Mouse (Mus musculus) spleen, embryonic (tissue): ENCODE results near the gene Prn.

Experiments used
- CTCF ChIA-PET: fragments of 350-600 bp; sonication (Branson Sonifier 250); formaldehyde crosslinking; loops from one replicate; lab custom pipeline; 2022; lab: Charles Lee

Prn gene

DNA sequence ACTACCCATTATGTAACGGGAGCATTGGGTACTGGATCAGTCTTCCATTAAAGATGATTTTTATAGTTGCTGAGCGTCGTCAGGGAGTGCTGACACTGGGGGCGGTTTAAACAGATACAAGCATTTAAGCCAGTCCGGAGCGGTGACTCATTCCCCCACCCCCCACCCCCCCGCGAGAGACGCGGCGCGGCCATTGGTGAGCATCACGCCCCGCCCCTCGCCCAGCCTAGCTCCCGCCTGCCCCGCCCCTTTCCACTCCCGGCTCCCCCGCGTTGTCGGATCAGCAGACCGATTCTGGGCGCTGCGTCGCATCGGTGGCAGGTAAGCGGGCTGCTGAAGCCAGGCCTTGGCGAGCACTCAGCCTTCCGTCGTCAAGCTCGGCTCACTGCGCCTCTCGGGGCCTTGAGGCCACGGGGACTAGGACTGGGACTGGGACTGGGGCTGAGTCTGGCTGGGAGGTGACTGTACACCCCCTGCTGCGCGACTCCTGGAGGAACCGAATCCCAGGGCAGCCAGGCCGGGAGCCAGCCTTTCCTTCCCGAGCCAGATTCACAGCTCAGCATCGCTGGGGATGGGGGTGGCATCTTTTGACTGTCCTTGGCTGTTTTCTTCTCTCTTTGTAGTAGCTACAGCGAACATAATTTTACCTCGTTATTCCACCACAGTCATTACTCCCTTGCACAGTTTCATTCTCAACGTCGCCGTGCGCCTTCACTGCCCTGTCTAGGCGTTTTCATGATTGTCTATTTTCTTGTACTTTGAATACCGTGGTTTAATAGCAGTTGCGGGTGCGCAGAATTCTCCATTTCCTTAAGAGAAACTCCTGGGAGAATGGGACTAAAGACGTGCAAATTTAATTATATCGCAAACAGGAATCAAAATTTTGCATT is at the start of gene Prn, which contains the start of gene Prnp:
Gene Prn, plus strand, starts transcription at position 275 of the 890 bp plus-strand sequence.
Gene Prnp, plus strand, starts transcription at position 246 of the 890 bp plus-strand sequence.
- CTCF ChIA-PET, result no interaction called here

GRCm38 (mm10) chr2:131862617-131863275 is 47.0 kb upstream of the Prn start:
- CTCF ChIA-PET, result no interaction called here

DNA sequence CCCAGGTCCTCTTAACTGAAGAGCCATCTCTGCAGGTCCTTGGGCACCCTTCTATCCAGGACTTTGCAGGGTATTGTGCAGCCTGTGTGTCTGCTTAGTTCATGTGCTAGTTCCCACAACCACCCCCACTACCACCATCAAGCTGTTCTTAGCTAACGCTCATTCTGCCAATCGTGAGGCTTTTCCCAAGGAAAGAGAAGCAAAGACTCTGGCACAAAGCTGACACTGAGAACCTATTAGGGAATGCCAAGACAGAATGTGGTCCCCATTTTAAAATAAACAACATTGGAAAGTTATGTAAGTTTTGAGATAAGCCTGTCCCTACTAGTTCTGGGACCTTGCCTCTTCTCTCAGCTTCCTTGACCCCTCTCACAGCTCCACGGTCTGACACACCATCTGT is 46.3 kb upstream of the Prn start:
- CTCF ChIA-PET, result no interaction called here

- CTCF ChIA-PET, result interaction anchor here (0.6 to 0.7 kb wide), 2 partner anchors 20 to 29 kb away, joined by 3 read pairs; no protein-coding TSS in a partner anchor
Measured at GRCm38 (mm10) chr2:131864262-131864796, 45.4 kb upstream of the Prn start.

GRCm38 (mm10) chr2:131866676-131867075 is 43.1 kb upstream of the Prn start:
- CTCF ChIA-PET, result no interaction called here

- CTCF ChIA-PET, result no interaction called here
Measured at GRCm38 (mm10) chr2:131868983-131869382, 40.8 kb upstream of the Prn start.

GRCm38 (mm10) chr2:131873376-131873775 is 36.4 kb upstream of the Prn start:
- CTCF ChIA-PET, result no interaction called here

DNA sequence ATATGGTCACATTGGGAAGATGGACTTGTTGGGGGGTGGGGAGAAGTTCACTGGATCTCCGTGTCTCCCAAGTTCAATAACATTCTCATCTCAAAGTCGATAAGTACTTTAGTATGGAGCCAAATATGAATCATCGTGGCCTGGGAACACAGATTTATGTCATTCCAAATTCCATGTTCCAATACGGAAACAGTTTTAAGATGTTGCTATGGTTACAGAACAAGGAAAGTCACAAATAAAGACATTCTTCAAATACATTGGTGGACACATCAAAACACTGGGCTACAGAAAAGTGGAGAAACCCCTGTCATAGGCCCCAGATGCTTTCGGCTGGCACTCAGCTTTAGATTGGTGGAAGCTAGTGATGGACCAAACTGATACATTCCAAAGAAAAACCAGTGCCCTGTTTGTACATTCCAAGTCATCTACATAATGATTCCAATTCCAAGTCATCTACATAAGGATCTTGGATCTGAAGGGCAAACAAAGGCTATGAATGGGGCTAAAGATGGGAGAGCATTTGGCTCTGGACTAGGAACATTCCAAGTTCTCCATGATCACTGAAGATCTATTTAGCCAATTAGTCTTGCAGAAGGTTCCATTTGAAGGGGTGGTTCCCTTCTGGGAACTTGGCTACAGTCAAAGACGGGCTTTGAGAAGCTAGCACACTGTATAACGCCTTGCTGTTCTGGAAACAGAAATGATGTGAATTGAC is 33.0 kb upstream of the Prn start:
- CTCF ChIA-PET, result no interaction called here

GRCm38 (mm10) chr2:131881766-131882165 is 28.0 kb upstream of the Prn start:
- CTCF ChIA-PET, result no interaction called here

- CTCF ChIA-PET, result no interaction called here
Measured at GRCm38 (mm10) chr2:131883136-131883535, 26.6 kb upstream of the Prn start.

GRCm38 (mm10) chr2:131886503-131887160 is 23.1 kb upstream of the Prn start:
- CTCF ChIA-PET, result no interaction called here

DNA sequence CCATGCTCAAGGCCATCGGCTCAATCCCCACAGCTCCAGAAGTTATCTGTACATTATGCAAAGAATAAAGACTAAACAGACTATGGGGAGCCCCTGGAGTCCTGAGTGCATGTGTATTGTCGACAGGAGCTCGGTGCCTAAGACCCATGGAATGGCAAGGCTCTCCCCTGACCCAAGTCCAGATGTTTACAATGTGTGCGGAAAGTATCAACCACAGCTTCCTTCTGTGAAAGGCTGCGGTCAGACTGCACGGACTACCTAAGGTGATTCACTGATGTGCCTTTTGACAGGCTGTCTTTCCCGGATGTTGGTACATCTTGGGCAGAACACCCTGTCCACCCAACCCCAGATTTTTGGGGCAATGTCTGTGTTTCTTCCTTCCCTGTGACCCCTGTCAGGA is 21.5 kb upstream of the Prn start:
- CTCF ChIA-PET, result no interaction called here

- CTCF ChIA-PET, result no interaction called here
Measured at GRCm38 (mm10) chr2:131892534-131892933, 17.2 kb upstream of the Prn start.

DNA sequence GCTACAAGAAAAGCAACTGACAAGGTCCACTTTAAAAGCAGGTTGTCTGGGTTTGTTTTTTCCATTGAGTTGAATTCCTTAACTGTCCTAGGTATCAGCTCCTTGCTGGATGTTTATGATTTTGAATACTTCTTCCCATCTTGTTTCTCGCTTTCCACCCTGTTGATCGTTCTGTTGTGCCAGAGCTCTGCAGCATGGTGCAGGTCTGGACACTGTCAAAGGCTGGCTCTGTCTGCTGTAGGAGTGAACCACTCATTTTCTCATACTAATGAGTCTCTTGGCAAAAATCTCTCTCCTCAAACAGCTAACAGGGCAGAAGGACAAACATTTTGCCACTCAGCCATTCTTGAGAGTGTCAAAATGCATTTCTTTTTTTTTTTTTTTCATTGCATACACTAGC is 14.7 kb upstream of the Prn start:
- CTCF ChIA-PET, result no interaction called here

- CTCF ChIA-PET, result interaction anchor here (0.7 kb wide), 1 partner anchor 257 kb away, joined by 3 read pairs; no protein-coding TSS in a partner anchor
Measured at GRCm38 (mm10) chr2:131896011-131896410, 13.7 kb upstream of the Prn start.

- CTCF ChIA-PET, result interaction anchor here (0.7 kb wide), 1 partner anchor 19 kb away, joined by 8 read pairs; no protein-coding TSS in a partner anchor
Measured at GRCm38 (mm10) chr2:131897336-131898109, 12.2 kb upstream of the Prn start.

DNA sequence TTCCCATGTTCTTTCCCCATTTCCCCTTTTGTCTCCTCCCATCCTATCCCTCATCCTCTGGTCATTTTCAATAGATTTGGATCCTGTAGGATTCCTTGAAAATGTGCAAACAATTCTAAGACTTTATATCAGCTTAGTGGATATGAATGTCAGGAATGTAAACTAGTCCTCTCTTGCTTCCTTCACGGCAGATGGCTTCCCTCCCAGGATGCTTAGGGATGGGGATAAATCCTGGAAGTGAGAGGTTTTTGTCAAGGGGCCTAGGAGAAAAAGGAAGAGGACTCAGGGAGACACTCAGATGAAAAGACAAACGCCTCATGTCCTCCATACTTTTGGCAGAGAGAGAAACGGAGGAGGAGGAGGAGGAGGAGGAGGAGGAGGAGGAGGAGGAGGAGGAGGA is 7.3 kb upstream of the Prn start:
- CTCF ChIA-PET, result interaction anchor here (0.7 kb wide), 1 partner anchor 353 kb away, joined by 10 read pairs; no protein-coding TSS in a partner anchor

DNA sequence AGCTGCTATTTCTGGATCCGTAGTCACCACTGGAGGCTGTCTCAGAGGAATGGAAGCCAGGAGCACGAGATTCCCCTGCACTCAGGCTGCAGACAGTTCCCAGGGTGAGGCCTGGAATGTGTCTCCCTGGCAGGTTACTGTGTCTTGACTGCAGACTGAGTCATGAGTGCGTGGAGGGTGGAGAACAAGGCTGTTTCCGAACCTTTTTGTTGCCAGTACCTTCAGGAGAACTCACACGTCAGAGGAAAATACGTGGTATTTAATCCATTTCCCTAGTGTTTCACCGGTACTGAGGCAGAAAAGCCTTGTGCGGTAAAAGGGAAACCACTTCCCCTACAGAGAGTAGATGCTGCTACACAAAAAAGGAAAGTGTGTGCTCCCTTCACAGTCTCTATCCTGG is 6.9 kb upstream of the Prn start:
- CTCF ChIA-PET, result interaction anchor here (0.7 kb wide), 1 partner anchor 353 kb away, joined by 10 read pairs; no protein-coding TSS in a partner anchor

GRCm38 (mm10) chr2:131905025-131905424 is 4.7 kb upstream of the Prn start:
- CTCF ChIA-PET, result no interaction called here

GRCm38 (mm10) chr2:131905776-131906175 is 4.0 kb upstream of the Prn start:
- CTCF ChIA-PET, result no interaction called here
